Mouse (Mus musculus) midbrain, embryonic 13.5 days (tissue): ENCODE data around the gene Sspo. TPM values are rescaled to one million over a fixed set of nuclear protein-coding genes. Genes with fewer than 3 reads are reported as not detected.

Source experiments
- ATAC-seq: fragments of 200-750 bp; cut with Nextera tagmentation; 2 replicates; pipeline ENCODE4 v1.8.0; 2017; ENCODE audit warnings: mild to moderate bottlenecking, moderate TSS enrichment, moderate library complexity
- H3K27ac ChIP-seq: fragments of 300-500 bp; sonication (generic); 2 replicates; pipeline ENCODE4 v1.5.1; 2015; ENCODE audit warnings: inconsistent platforms, mild to moderate bottlenecking, moderate library complexity
- H3K27me3 ChIP-seq: fragments of 300-500 bp; sonication (generic); 2 replicates; pipeline ENCODE4 v1.6.1; 2015; ENCODE audit warnings: mild to moderate bottlenecking, inconsistent platforms
- H3K36me3 ChIP-seq: fragments of 300-500 bp; sonication (generic); 2 replicates; pipeline ENCODE4 v1.6.1; 2015; ENCODE audit warnings: mild to moderate bottlenecking, inconsistent platforms
- H3K4me1 ChIP-seq: fragments of 300-500 bp; sonication (generic); replicated peaks from 2 replicates; pipeline ENCODE4 v1.6.1; 2015; ENCODE audit warnings: inconsistent platforms
- H3K4me2 ChIP-seq: fragments of 300-500 bp; sonication (generic); replicated peaks from 2 replicates; pipeline ENCODE4 v1.6.1; 2015; ENCODE audit warnings: moderate library complexity, mild to moderate bottlenecking, inconsistent platforms
- H3K4me3 ChIP-seq: fragments of 300-500 bp; sonication (generic); replicated peaks from 2 replicates; pipeline ENCODE4 v1.5.1; 2015; ENCODE audit warnings: mild to moderate bottlenecking, inconsistent platforms
- H3K9ac ChIP-seq: fragments of 300-500 bp; sonication (generic); replicated peaks from 2 replicates; pipeline ENCODE4 v1.6.1; 2015; ENCODE audit warnings: mild to moderate bottlenecking, inconsistent platforms
- H3K9me3 ChIP-seq: fragments of 300-500 bp; sonication (generic); 2 replicates; pipeline ENCODE4 v1.6.1; 2016; ENCODE audit warnings: mild to moderate bottlenecking, inconsistent platforms
- WGBS: fragments of 180-500 bp; shearing (Covaris S2); methylation state at CpG from one replicate; pipeline ENCODE4 v1.1.7; 2015; 5-methylcytosine and 5-hydroxymethylcytosine counted together
- polyA plus RNA-seq: library from polyadenylated mRNA; unstranded; fragments of >200 nt; fragmentation: Nextera tagmentation; extraction: Ambion mirVana; gene quantifications from 2 replicates; pipeline ENCODE4 v1.2.1, GENCODE M21; 2015

Gene Sspo
- polyA plus RNA-seq, 1 experiment from 2014 or later: 0.22 TPM

GRCm38 (mm10) chr6:48452771-48453170 lies 4.7 kb downstream of the Sspo start:
- no peak for ATAC-seq
- Histone ChIP-seq H3K4me2 (no peak overlapping the region), H3K27ac (no peak overlapping the region), H3K4me3 (no peak overlapping the region), H3K9me3 (no peaks in the 10 kb centered on the region), H3K9ac (no peak overlapping the region), H3K27me3 (no peaks in the 10 kb centered on the region), H3K4me1 (0 out of 2 replicates have a peak, but pooled peaks cover 3% of the 10 kb centered on the region), H3K36me3 (no peaks in the 10 kb centered on the region)
- 75% methylated on average over 3 of the region's 3 CpGs for WGBS

DNA sequence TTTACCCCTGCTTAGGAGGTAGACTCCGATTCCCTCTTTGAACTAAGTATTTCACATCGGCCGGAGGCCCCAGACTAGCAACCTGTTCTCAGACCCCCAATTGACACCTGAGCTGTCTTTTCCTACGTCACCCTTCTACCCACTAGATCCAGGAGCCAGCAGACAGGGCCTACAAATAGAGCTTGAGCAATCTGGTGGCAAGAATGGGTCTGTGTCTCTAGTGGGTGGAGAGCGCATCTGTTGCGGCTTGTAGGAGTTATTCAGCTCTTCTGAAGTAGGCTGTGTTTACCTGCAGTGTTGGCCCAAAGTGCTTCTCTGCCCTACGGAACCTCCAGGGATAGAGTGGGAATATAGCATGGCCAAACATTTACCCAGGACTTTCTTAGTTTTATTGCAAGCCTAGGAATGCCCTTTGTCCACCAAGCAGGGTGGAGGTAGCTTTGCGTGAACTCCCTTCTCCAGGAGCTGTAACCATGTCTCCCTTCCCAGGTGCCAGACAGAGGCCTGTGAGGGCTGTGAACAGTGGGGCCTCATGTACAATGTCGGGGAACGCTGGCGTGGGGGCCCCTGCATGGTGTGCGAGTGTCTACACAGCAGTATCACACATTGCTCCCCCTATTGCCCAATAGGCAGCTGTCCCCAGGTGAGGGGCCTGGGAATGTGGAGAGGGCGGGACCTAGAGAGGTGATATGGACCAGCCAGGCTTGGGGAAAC lies 17.1 kb downstream of the Sspo start:
- ATAC-seq: no peak
- Histone ChIP-seq H3K4me3 (no peak overlapping the region), H3K27me3 (no peaks in the 10 kb centered on the region), H3K4me1 (no peaks in the 10 kb centered on the region), H3K27ac (no peak overlapping the region), H3K9ac (no peak overlapping the region), H3K4me2 (no peak overlapping the region), H3K9me3 (no peaks in the 10 kb centered on the region), H3K36me3 (no peaks in the 10 kb centered on the region)
- WGBS: 92% methylated on average over 13 of the region's 13 CpGs

- no peaks in the 10 kb centered on the region for H3K27me3 ChIP-seq
- H3K4me3 ChIP-seq: no peak overlapping the region
- ATAC-seq: no peak
- no peaks in the 10 kb centered on the region for H3K4me1 ChIP-seq
- WGBS: 28% methylated on average over 6 of the region's 6 CpGs
- H3K27ac ChIP-seq: no peak overlapping the region
- no peak overlapping the region for H3K4me2 ChIP-seq
- H3K36me3 ChIP-seq: no peaks in the 10 kb centered on the region
- H3K9ac ChIP-seq: no peak overlapping the region
- no peaks in the 10 kb centered on the region for H3K9me3 ChIP-seq
Measured at GRCm38 (mm10) chr6:48466715-48467114, 18.7 kb downstream of the Sspo start.

DNA sequence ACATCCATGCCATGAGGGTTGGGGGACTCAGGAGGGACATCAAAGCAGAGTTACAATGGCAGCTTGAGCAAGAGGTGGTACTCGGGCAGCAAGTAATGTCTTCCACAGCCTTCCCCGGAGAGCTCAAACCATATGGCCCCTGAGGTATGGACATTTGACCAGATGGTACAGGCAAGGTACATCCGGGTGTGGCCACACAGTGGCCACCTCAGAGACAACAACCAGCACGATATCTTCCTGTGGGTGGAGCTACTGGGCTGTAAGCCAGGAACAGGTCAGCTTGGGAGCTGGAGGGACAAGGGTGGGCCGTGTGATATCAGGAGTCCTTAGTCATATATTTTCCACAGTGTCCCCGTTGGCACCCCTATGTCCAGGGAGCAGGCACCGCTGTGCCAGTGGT lies 19.5 kb downstream of the Sspo start:
- no peak for ATAC-seq
- Histone ChIP-seq H3K9ac (no peak overlapping the region), H3K4me3 (no peak overlapping the region), H3K4me2 (no peak overlapping the region), H3K27me3 (no peaks in the 10 kb centered on the region), H3K4me1 (no peaks in the 10 kb centered on the region), H3K27ac (no peak overlapping the region), H3K36me3 (no peaks in the 10 kb centered on the region), H3K9me3 (no peaks in the 10 kb centered on the region)
- 84% methylated on average over 7 of the region's 7 CpGs for WGBS

DNA sequence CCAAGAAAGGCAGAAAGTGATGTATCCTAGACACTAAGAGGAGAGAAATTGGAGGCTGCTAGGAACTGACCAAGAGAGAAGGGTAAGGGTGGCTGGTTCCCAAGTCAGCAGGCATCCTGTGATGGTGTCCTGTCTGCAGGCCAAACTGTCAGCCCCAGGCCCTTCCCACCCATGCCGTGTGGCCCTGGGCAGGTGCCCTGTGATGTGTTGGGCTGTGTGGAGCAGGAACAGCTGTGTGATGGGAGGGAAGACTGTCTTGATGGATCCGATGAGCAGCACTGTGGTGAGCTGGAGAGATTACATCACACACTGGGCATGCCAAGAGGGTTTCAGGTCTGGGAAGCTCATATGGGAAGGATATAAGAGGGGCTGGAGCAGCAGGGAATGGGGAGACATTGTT lies 22.7 kb downstream of the Sspo start:
- Histone ChIP-seq H3K27ac (no peak overlapping the region), H3K9ac (no peak overlapping the region), H3K4me1 (no peaks in the 10 kb centered on the region), H3K4me3 (no peak overlapping the region), H3K27me3 (no peaks in the 10 kb centered on the region), H3K4me2 (no peak overlapping the region), H3K36me3 (no peaks in the 10 kb centered on the region), H3K9me3 (no peaks in the 10 kb centered on the region)
- WGBS: 88% methylated on average over 2 of the region's 2 CpGs
- no peak for ATAC-seq

DNA sequence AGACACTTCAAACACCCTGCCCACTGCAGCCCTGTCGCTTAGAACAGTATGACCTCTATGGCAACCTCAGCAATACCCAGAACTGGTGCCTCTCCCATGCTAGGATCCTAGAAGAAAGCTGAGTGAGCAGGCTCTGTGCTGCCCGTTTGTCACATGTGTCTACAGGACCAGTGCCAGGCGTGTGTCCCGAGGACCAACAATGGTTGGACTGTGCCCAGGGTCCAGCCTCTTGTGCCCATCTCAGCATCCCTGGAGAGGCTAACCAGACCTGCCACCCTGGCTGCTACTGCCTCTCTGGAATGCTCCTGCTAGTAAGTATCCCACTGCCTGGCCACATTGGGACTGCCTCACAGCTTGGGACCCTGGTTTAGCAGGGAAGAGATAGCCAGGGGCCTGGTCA lies 30.4 kb downstream of the Sspo start:
- no peak overlapping the region for H3K4me2 ChIP-seq
- H3K27me3 ChIP-seq: no peaks in the 10 kb centered on the region
- ATAC-seq: no peak
- WGBS: 87% methylated on average over 4 of the region's 4 CpGs
- H3K4me1 ChIP-seq: 0 out of 2 replicates have a peak, but pooled peaks cover 2% of the 10 kb centered on the region
- H3K9me3 ChIP-seq: no peaks in the 10 kb centered on the region
- no peak overlapping the region for H3K4me3 ChIP-seq
- H3K27ac ChIP-seq: no peak overlapping the region
- H3K36me3 ChIP-seq: no peaks in the 10 kb centered on the region
- H3K9ac ChIP-seq: no peak overlapping the region

GRCm38 (mm10) chr6:48482501-48482900 lies 34.5 kb downstream of the Sspo start:
- H3K9ac ChIP-seq: no peak overlapping the region
- H3K4me2 ChIP-seq: no peak overlapping the region
- H3K27me3 ChIP-seq: no peaks in the 10 kb centered on the region
- no peak overlapping the region for H3K27ac ChIP-seq
- H3K4me3 ChIP-seq: no peak overlapping the region
- 60% methylated on average over 5 of the region's 5 CpGs for WGBS
- no peaks in the 10 kb centered on the region for H3K9me3 ChIP-seq
- no peak for ATAC-seq
- no peaks in the 10 kb centered on the region for H3K36me3 ChIP-seq
- H3K4me1 ChIP-seq: peaks cover 5% of the 10 kb centered on the region; the same call in 1 of the 2 replicates

- 12% methylated on average over 25 of the region's 25 CpGs for WGBS
- Histone ChIP-seq H3K4me1 (peaks cover 11% of the 10 kb centered on the region), H3K4me3 (0 out of 2 replicates have a peak overlapping the region, but pooled peaks have one; percentile 2), H3K9ac (peak overlapping the region; percentile 37; the same call in 1 of the 2 replicates), H3K9me3 (no peaks in the 10 kb centered on the region), H3K4me2 (peak overlapping the region; percentile 41), H3K36me3 (no peaks in the 10 kb centered on the region), H3K27me3 (no peaks in the 10 kb centered on the region), H3K27ac (no peak overlapping the region)
- ATAC-seq: peak; percentile 37; the same call in 1 of the 2 replicates
Measured at GRCm38 (mm10) chr6:48487747-48488725, 40.0 kb downstream of the Sspo start.

DNA sequence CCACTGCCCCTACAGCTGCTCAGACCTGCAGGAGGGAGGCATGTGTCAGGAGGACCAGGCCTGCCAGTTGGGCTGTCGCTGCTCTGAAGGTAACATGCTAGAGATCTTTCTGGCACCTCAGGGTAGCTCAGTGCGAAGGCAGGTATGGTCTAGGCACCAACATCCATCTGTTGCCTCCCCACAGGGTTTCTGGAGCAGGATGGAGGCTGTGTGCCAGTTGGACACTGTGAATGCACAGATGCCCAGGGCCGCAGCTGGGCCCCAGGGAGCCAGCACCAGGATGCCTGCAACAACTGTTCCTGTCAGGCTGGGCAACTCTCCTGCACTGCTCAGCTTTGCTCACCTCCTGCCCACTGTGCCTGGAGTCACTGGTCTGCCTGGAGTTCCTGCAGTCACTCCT lies 41.7 kb downstream of the Sspo start:
- Histone ChIP-seq H3K27ac (no peak overlapping the region), H3K4me2 (no peak overlapping the region), H3K4me3 (no peak overlapping the region), H3K9me3 (no peaks in the 10 kb centered on the region), H3K36me3 (no peaks in the 10 kb centered on the region), H3K27me3 (no peaks in the 10 kb centered on the region), H3K4me1 (peaks cover 11% of the 10 kb centered on the region), H3K9ac (no peak overlapping the region)
- ATAC-seq: no peak
- WGBS: 83% methylated on average over 3 of the region's 3 CpGs

DNA sequence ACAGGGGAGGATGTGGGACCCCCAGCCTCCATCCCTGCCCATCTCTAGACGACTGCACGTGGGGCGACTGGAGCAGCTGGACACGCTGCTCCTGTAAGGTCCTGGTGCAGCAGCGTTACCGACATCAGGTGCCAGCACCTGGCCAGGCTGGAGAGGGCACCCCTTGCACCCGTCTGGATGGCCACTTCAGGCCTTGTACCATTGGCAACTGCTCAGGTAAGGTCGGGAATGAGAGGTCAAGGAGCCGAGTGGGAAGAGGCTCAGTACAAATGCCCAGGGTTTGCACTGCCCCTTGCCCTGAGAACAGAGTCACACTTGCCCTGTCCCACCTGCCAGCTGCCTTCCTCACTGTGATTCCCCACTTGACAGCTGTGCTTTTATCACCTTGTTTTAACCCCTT lies 43.3 kb downstream of the Sspo start:
- ATAC-seq: no peak
- 78% methylated on average over 9 of the region's 9 CpGs for WGBS

DNA sequence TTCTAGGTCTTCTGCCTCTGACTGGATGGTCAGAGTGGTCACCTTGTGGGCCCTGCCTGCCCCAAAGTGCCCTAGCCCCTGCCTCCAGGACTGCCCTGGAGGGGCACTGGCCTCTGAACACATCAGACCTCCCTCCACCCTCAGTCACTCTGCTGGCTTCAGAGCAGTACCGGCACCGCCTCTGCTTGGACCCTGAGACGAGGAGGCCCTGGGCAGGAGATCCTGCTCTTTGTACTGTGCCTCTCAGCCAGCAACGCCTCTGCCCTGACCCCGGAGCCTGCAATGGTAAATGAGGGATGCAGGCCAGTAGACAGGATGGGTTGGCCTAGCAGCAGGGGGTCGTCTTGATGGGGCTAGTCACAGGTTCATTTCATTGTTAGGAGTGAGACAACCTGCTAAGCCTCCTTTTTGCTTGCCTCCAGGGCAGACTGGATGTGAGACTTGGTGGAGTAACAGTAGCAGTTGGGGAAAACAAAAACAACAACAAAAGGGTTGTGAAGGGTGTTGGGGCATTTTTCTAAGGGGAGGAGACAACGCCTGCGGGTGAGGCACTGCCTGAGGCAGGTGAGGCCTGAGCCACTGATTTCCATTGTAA lies 45.2 kb downstream of the Sspo start:
- Histone ChIP-seq H3K4me2 (no peak overlapping the region), H3K27me3 (no peaks in the 10 kb centered on the region), H3K9ac (no peak overlapping the region), H3K27ac (no peak overlapping the region), H3K4me3 (no peak overlapping the region), H3K9me3 (no peaks in the 10 kb centered on the region), H3K4me1 (peaks cover 3% of the 10 kb centered on the region), H3K36me3 (no peaks in the 10 kb centered on the region)
- 11% methylated on average over 8 of the region's 8 CpGs for WGBS
- ATAC-seq: no peak

More for the DNA sequence above, 43.3 kb downstream of the Sspo start:
- H3K27me3 ChIP-seq: no peaks in the 10 kb centered on the region
- no peaks in the 10 kb centered on the region for H3K9me3 ChIP-seq
- no peak overlapping the region for H3K4me2 ChIP-seq
- H3K4me3 ChIP-seq: no peak overlapping the region
- H3K9ac ChIP-seq: no peak overlapping the region
- no peak overlapping the region for H3K27ac ChIP-seq
- peaks cover 11% of the 10 kb centered on the region for H3K4me1 ChIP-seq
- no peaks in the 10 kb centered on the region for H3K36me3 ChIP-seq

DNA sequence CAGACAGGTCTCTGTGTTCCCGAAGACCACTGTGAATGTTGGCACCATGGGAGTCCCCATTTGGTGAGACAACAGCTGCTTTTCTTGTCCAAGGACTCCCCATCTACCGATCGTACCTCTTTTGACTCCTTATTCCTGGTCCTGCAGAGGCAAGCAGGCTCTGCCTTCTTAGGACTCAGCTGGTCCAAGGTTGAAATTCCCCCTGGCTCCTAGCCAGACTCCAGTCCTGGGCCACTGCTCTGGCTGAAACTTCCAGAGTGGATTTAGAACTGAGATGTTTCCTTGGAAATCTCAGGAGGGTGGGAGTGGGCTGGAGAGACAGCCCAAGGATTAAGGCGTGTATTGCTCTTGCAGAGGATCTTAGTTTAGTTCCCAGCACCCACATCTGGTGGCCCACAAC lies 49.5 kb downstream of the Sspo start:
- no peak overlapping the region for H3K27ac ChIP-seq
- no peak overlapping the region for H3K4me3 ChIP-seq
- H3K4me1 ChIP-seq: no peaks in the 10 kb centered on the region
- H3K9me3 ChIP-seq: no peaks in the 10 kb centered on the region
- H3K27me3 ChIP-seq: no peaks in the 10 kb centered on the region
- 92% methylated on average over 4 of the region's 4 CpGs for WGBS
- H3K36me3 ChIP-seq: no peaks in the 10 kb centered on the region
- H3K4me2 ChIP-seq: no peak overlapping the region
- H3K9ac ChIP-seq: no peak overlapping the region
- ATAC-seq: no peak
